Mouse (Mus musculus) retina, embryonic 14.5 days (tissue): ENCODE results near the gene Gm17555.
"Not testable (repeated sequence)": the region's sequence is repeated elsewhere in the genome, so short reads cannot be mapped to it uniquely, and the experiment has no call there.

Source experiments
- DNase-seq: peaks from one replicate; pipeline ENCODE4 v3.0.0-alpha.2; 2015; ENCODE audit warnings: low spot score

Gene Gm17555

GRCm38 (mm10) chr2:126214800-126215199, at the start of gene Gm17555:
Gene Gm17555 (plus strand): TSS chr2:126215100.
- not testable (repeated sequence) for DNase-seq

DNA sequence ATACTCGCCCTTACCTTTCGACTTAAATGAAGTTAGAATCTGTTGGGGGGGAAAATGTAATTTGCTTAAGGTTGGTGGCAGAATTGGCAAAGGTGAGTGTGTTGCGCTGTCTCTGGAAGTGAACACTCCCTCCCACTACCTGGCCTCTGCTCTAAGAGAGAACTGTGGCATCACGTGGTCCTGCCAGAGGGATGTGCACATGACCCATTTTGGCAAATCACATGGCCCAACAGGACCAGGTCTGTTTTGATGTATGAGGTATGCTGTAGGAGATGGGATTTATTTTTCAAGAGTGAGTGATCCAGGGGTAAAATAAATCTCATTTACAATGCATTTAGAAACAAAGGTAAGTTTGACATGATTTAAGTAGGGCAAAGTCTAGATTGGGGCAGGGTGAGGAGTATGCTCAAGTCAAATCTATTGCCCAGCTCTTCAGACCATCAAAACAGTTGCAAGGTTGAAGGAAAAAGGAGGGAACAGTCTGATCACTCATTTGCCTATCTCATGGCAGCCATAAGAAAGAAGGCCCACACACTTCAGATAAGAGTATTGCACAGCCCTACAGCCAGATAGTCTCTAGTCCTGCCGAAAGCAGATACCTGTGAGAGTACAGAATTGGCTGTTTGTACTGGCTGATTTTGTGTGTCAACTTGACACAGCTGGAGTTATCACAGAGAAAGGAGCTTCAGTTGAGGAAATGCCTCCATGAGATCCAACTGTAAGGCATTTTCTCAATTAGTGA, 49.5 kb upstream of the Gm17555 start:
- DNase-seq: no peak

- DNase-seq: no peak
Observed at GRCm38 (mm10) chr2:126166335-126166734, 48.6 kb upstream of the Gm17555 start.

DNA sequence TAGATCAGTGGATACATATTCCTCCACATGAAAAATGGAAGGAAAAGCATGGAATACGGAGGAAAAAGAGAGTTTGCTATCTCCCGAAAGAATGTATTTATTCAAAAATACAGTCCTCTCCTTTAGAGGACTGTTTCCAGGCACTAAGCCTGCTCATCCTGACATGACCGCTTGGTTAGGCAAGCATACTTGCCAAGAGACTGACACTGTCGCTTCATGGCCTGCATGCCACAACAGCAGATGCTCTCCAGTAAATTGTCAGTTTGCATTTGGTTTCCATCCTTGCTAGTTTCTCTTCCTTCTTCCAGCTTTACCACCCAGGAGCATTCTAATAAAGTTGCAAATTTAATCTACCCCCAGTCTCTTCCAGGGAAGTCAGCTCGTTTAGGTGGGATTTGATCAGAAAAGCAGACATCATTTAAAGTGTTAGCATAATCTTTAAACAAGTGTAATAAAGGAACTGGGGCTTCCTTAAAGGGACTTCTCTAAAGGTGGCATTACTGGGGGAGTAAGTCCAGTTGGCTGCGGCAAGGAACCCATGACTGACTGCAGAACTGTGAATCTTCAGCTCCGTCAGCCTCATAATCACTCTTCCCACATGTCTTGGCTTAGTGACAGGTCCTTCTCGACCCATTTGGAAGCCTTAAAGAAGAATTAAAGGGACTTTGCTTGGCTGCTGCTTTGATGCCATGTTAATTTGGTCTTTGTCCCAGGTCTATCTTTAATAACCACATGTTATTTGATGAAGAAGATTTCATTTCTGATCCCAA, 47.9 kb upstream of the Gm17555 start:
- no peak for DNase-seq

- DNase-seq: no peak
Observed at GRCm38 (mm10) chr2:126171427-126171826, 43.5 kb upstream of the Gm17555 start.

GRCm38 (mm10) chr2:126191306-126191705, 23.6 kb upstream of the Gm17555 start:
- DNase-seq: no peak

- no peak for DNase-seq
Observed at GRCm38 (mm10) chr2:126192129-126192528, 22.8 kb upstream of the Gm17555 start.

GRCm38 (mm10) chr2:126195631-126196356, 19.1 kb upstream of the Gm17555 start:
- no peak for DNase-seq

GRCm38 (mm10) chr2:126198971-126199370, 15.9 kb upstream of the Gm17555 start:
- no peak for DNase-seq

DNA sequence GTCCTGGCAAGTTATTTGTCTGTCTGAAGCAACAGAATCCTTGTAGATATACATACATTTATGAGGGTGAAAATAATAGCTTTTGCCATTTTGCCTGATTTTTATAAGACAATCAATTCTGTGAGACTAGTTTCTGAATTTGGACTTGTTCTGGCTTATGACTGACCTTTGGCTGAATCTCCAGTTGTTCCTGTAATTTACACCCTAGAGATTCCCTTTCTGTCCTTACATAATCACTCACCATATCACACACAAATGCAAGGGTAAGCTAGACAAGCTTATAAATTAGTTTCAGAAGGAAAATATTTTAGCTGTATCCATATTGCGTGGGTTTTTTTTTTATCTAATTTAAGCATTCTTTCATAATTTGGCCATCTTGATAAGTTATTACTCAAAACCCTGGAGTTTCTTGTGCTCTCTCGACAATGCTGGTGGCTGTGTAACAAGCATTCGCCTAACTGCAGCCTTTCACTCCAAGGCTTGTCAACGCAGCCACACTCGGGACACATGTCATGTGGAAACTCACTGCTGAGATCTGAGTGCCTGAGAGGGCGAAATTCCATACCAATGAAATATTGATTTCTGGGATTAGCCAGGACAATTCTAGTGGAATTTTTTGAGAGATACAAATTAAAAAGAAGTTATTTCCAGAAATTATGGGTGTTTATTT, 3.8 kb upstream of the Gm17555 start:
- DNase-seq: no peak

DNA sequence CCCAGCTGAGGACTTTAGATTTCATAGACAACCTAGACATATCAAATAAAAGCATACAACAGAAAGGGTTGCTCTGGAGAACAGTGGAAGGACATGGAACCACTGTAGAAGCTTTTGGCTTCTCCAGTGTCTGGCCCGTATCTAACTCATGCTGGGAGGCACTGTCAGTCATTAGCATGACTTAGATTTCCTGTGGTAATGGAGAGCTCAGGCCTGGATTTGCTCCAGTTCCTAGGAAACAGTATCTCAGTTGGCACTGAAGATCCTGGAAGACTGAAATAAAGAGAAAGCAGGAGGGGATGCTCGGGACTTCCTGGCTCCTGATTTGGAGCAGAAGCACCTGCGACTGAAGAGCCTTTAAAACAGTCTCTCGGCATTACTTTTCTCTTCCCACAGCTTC, 12.7 kb downstream of the Gm17555 start:
- DNase-seq: no peak

DNA sequence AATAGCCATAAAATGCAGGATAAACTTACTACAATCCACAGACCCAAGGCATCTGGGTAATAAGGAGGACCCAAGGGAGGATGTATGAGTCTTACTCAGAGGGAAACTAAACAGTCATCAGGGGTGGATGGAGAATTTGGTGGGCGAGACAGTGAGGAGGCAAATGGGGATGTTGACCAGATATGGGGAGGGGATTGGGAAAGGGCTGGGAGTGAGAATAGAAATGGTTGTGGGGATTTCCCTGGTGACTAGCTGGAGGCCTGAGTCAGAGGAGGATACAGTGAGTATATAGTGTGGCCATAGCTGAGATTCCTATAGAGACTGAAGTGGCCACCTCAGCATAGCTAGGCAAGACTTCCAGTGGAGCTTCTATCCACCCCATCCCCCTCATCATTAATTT, 16.8 kb downstream of the Gm17555 start:
- DNase-seq: no peak

- no peak for DNase-seq
Observed at GRCm38 (mm10) chr2:126236905-126237304, 22.0 kb downstream of the Gm17555 start.

DNA sequence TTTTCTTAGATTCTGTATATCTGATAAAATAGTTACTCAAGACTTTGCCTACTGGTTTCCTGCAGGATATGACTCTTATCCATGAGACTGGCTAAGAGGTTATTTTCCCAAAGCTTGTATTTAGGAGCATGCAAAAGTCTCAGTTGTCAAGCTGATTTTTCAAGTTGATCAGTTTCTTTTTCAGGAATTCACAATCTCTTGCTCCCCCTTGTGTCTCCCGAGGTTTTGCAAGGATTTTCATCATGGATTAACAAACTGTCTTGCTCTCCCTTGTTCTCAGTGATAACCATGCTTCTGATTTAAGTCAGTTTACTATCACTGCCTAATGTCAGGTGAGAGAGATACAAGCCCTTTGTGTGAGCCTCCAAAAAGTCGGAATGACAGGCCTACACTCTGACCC, 30.5 kb downstream of the Gm17555 start:
- DNase-seq: peak; percentile 53

GRCm38 (mm10) chr2:126248536-126248935, 33.6 kb downstream of the Gm17555 start:
- DNase-seq: no peak

GRCm38 (mm10) chr2:126252211-126252610, 37.3 kb downstream of the Gm17555 start:
- DNase-seq: no peak
